Mouse (Mus musculus): ENCODE results near the gene Vegfa.

The Vegfa gene

GRCm38 (mm10) chr17:46027066-46027917 is 4.9 kb downstream of the Vegfa start:
- peak; percentile 85 for DNase-seq (ENCODE audit: extremely low read depth, insufficient read length, low spot score)

GRCm38 (mm10) chr17:46025927-46026668 is 6.1 kb downstream of the Vegfa start:
- DNase-seq (ENCODE audit: extremely low read depth, insufficient read length, low spot score) = no peak

DNA sequence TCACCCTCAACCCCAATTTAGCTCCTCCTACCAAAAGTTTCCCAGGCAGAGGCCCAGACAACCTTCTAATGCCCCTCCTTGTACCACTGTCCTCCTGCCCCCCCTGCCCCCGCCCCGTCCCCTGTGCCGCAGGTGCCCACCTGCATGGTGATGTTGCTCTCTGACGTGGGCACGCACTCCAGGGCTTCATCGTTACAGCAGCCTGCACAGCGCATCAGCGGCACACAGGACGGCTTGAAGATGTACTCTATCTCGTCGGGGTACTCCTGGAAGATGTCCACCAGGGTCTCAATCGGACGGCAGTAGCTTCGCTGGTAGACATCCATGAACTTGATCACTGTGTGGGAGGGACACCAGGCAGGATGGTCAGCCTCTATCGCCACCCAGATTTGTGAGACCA is 7.0 kb downstream of the Vegfa start:
- no peak for DNase-seq (ENCODE audit: extremely low read depth, insufficient read length, low spot score)

DNA sequence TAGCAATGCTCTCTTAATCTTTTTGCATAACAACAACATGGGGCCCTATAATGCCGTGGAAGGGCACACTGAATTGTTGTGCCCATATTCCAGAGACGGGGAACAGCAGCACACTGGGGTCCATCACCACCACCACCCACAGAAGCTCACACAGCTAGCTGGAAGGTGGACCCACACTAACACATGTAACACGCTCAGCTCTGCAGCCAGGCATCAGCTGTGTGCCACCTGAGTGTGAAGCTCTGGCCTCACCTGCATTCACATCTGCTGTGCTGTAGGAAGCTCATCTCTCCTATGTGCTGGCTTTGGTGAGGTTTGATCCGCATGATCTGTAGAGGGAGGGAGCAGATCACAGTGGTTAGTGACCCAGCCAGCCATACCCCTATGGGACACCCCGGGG is 8.0 kb downstream of the Vegfa start:
- DNase-seq (ENCODE audit: extremely low read depth, insufficient read length, low spot score) = no peak

DNA sequence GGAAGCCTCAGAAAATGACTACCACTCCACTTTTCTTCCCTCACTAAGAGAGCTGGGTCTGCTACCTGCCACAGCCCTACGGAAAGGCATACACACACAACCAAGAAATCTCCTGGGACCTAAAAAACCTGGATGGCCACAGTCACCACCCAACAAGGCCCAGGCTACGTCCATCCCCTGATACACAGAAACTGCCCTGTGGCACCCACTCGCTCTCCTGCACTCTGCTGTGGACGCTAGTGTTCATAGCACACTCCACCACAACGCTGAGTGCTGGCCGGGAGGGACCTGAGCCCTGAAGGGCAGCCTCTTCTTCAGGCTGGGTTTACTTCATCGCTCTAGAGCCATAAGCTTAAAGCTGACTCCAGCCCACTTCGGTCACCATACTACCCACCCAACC is 8.6 kb downstream of the Vegfa start:
- no peak for DNase-seq (ENCODE audit: extremely low read depth, insufficient read length, low spot score)

DNA sequence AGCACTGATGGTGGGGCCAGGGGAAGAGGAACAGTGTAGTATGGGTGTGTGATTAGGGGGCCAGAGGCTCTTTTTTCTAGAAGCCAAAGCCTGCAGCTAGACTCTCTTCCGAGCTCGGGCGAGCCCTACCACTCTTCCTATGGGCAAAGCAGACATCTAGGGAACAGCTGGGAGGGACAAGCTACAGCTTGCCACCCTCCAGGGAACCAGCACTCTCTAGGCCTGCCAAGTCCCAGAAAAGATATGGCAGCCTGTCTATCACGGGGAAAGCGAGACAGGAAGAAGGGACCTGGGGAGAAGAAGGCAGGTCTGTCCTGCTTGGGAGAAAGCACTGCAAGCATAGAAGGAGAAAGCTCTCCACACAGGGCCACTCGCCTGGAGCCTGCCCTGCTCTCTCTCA is 9.2 kb downstream of the Vegfa start:
- DNase-seq (ENCODE audit: extremely low read depth, insufficient read length, low spot score) = no peak

GRCm38 (mm10) chr17:46022427-46022826 is 9.7 kb downstream of the Vegfa start:
- no peak for DNase-seq (ENCODE audit: extremely low read depth, insufficient read length, low spot score)

- no peak for DNase-seq (ENCODE audit: extremely low read depth, insufficient read length, low spot score)
Measured at GRCm38 (mm10) chr17:46021760-46022159, 10.4 kb downstream of the Vegfa start.

DNA sequence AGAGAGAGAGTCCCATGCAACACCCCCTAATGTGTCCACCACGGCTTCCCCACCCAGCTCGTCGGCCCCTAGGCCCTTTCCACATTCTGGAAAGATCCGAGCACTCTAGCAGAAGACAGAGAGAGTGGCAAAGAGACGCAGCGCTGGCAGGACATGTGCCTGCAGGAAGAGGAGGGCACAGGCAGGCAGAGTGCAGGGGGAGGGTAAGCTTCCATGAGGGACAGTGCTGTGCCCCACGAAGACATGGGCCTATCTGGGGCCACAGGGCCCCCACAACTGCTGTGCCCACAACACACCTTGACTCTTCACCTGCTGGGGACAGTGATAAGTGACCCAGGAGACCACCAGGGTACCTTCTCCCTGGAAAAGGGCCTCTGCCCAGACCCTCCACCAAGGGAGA is 11.0 kb downstream of the Vegfa start:
- no peak for DNase-seq (ENCODE audit: extremely low read depth, insufficient read length, low spot score)

GRCm38 (mm10) chr17:46020579-46020978 is 11.6 kb downstream of the Vegfa start:
- DNase-seq (ENCODE audit: extremely low read depth, insufficient read length, low spot score) = no peak

DNA sequence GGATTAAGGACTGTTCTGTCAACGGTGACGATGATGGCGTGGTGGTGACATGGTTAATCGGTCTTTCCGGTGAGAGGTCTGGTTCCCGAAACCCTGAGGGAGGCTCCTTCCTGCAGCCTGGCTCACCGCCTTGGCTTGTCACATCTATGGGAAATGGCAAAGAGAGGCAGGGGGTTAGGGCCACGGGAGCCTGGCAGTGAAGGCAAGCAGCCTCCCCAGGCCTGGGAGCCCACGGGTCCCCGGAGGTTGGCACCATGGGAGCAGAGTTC is 13.5 kb downstream of the Vegfa start:
- DNase-seq (ENCODE audit: extremely low read depth, insufficient read length, low spot score) = no peak

DNA sequence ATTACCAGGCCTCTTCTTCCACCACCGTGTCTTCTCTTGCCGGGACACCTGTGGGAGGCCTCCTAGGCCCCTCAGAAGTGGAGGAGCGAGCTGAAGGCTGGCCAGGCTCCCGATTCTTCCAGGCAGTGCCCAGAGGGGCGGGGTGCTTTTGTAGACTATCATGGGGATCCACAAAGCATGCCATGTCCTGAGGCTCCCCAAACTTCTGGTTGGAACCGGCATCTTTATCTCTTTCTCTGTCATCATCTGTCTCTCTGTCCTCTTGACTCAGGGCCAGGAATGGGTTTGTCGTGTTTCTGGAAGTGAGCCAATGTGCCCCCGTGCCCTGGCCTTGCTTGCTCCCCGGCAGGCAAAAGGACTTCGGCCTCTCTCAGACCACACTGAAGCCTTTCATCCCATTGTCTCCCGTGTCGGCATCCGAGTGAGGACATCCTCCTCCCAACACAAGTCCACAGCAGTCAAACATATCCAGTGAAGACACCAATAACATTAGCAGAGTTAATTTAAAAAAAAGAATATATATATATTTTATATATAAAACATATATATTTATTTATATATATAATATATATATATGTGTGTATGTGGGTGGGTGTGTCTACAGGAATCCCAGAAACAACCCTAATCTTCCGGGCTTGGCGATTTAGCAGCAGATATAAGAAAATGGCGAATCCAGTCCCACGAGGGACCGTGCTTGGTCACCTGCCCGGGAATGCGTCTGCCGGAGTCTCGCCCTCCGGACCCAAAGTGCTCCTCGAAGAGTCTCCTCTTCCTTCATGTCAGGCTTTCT is 14.0 kb downstream of the Vegfa start:
- DNase-seq (ENCODE audit: extremely low read depth, insufficient read length, low spot score) = no peak

- no peak for DNase-seq (ENCODE audit: extremely low read depth, insufficient read length, low spot score)
Measured at GRCm38 (mm10) chr17:46016617-46017016, 15.6 kb downstream of the Vegfa start.

GRCm38 (mm10) chr17:46015967-46016366 is 16.2 kb downstream of the Vegfa start:
- no peak for DNase-seq (ENCODE audit: extremely low read depth, insufficient read length, low spot score)

GRCm38 (mm10) chr17:46014935-46015334 is 17.2 kb downstream of the Vegfa start:
- DNase-seq (ENCODE audit: extremely low read depth, insufficient read length, low spot score) = no peak

GRCm38 (mm10) chr17:46013549-46013948 is 18.6 kb downstream of the Vegfa start:
- DNase-seq (ENCODE audit: extremely low read depth, insufficient read length, low spot score) = no peak

- DNase-seq (ENCODE audit: extremely low read depth, insufficient read length, low spot score) = no peak
Measured at GRCm38 (mm10) chr17:46012211-46012610, 20.0 kb downstream of the Vegfa start.

- DNase-seq (ENCODE audit: extremely low read depth, insufficient read length, low spot score) = no peak
Measured at GRCm38 (mm10) chr17:46010462-46010861, 21.7 kb downstream of the Vegfa start.

- DNase-seq (ENCODE audit: extremely low read depth, insufficient read length, low spot score) = no peak
Measured at GRCm38 (mm10) chr17:46009182-46009581, 23.0 kb downstream of the Vegfa start.

GRCm38 (mm10) chr17:46005458-46005857 is 26.7 kb downstream of the Vegfa start:
- DNase-seq (ENCODE audit: extremely low read depth, insufficient read length, low spot score) = no peak

DNA sequence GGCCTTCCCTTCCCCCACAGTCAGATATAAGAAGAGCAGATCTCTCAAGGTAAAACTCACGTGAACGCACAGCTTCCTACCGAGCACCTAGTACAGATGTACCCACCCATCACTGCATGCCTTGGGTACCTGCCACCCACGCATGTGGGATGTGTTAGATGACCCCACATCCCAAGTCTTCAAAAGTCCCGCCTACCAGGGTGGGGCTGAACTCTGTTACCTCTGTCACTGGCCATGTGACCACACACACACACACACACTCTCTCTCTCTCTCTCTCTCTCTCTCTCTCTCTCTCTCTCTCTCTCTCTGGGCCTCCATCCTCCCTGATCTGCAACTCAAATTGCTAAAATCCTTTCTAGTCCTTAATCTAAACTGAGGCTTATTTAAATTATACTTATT is 27.7 kb downstream of the Vegfa start:
- no peak for DNase-seq (ENCODE audit: extremely low read depth, insufficient read length, low spot score)
